Mouse (Mus musculus) heart, postnatal 0 days (tissue): ENCODE measurements around the gene Kif5a.

ENCODE experiments used
- CTCF ChIP-seq: IDR thresholded peaks from 2 replicates; pipeline ENCODE4 v1.5.1; 2016; ENCODE audit warnings: antibody characterized with exemption, control low read depth, low read depth
- EP300 ChIP-seq: IDR thresholded peaks from 2 replicates; pipeline ENCODE4 v1.6.1; 2016; ENCODE audit warnings: antibody characterized with exemption, low read depth

- no peak for TF ChIP-seq CTCF
- no peak for TF ChIP-seq EP300
Measured at GRCm38 (mm10) chr10:127233141-127233540, 30.0 kb downstream of the Kif5a start.
